Mouse (Mus musculus): ENCODE results near the gene Rtel1. TPM values are rescaled to one million over a fixed set of nuclear protein-coding genes. Genes with fewer than 3 reads are reported as not detected.

Rtel1 gene
- polyA plus RNA-seq (2012; rRNA removed) = 110 and 119 TPM in 2 replicates

- H3K27me3 ChIP-seq (ENCODE audit: control insufficient read depth, insufficient read depth, low read length) = peaks cover 4% of the 10 kb centered on the region; the same call in 1 of the 2 replicates
- H3K27ac ChIP-seq (ENCODE audit: control insufficient read depth, insufficient read depth, low read length) = peak within 1 kb of the TSS; percentile 52; the same call in 1 of the 2 replicates
- H3K4me3 ChIP-seq (ENCODE audit: control insufficient read depth, insufficient read depth, low read length) = peak within 1 kb of the TSS; percentile 96
- 4% methylated on average over 40 of the region's 40 CpGs for WGBS
- H3K4me1 ChIP-seq (replicated peaks; ENCODE audit: control insufficient read depth, insufficient read depth, low read length) = peaks cover 5% of the 10 kb centered on the region
- H3K36me3 ChIP-seq (ENCODE audit: control insufficient read depth, insufficient read depth, low read length) = peaks cover 3% of the 10 kb centered on the region; the same call in 1 of the 2 replicates
- peak; percentile 85 for DNase-seq
- TF ChIP-seq POLR2A (IDR thresholded peaks at IDR 0.05; ENCODE audit: control insufficient read depth, extremely low read depth, insufficient read depth, low read length, poor library complexity) = peak; percentile 38; the same call in 1 of the 2 replicates
- TF ChIP-seq CTCF (IDR thresholded peaks at IDR 0.05; ENCODE audit: borderline replicate concordance, control insufficient read depth, extremely low read depth, insufficient read depth, low read length, poor library complexity) = 0 out of 2 replicates have a peak, but pooled peaks have one; percentile 42
These were observed at the start of gene Rtel1 for GRCm38 (mm10) chr2:181319248-181320102. TSS of gene Rtel1 (plus strand) at chr2:181319739.

- TF ChIP-seq POLR2A (IDR thresholded peaks at IDR 0.05; ENCODE audit: control insufficient read depth, extremely low read depth, insufficient read depth, low read length, poor library complexity) (no peak), CTCF (IDR thresholded peaks at IDR 0.05; ENCODE audit: borderline replicate concordance, control insufficient read depth, extremely low read depth, insufficient read depth, low read length, poor library complexity) (no peak)
- Histone ChIP-seq H3K36me3 (ENCODE audit: control insufficient read depth, insufficient read depth, low read length) (peaks cover 57% of the 10 kb centered on the region), H3K27ac (ENCODE audit: control insufficient read depth, insufficient read depth, low read length) (no peak overlapping the region), H3K4me3 (ENCODE audit: control insufficient read depth, insufficient read depth, low read length) (no peak overlapping the region), H3K4me1 (replicated peaks; ENCODE audit: control insufficient read depth, insufficient read depth, low read length) (no peaks in the 10 kb centered on the region), H3K27me3 (ENCODE audit: control insufficient read depth, insufficient read depth, low read length) (no peaks in the 10 kb centered on the region)
- 98% methylated on average over 2 of the region's 2 CpGs for WGBS
- DNase-seq = no peak
These were observed 47.4 kb upstream of the Rtel1 start for GRCm38 (mm10) chr2:181272092-181272491.

GRCm38 (mm10) chr2:181273829-181274228, 45.7 kb upstream of the Rtel1 start:
- Histone ChIP-seq H3K4me1 (replicated peaks; ENCODE audit: control insufficient read depth, insufficient read depth, low read length) (no peaks in the 10 kb centered on the region), H3K27ac (ENCODE audit: control insufficient read depth, insufficient read depth, low read length) (no peak overlapping the region), H3K27me3 (ENCODE audit: control insufficient read depth, insufficient read depth, low read length) (no peaks in the 10 kb centered on the region), H3K36me3 (ENCODE audit: control insufficient read depth, insufficient read depth, low read length) (peaks cover 56% of the 10 kb centered on the region), H3K4me3 (ENCODE audit: control insufficient read depth, insufficient read depth, low read length) (no peak overlapping the region)
- 97% methylated on average over 2 of the region's 2 CpGs for WGBS
- TF ChIP-seq POLR2A (IDR thresholded peaks at IDR 0.05; ENCODE audit: control insufficient read depth, extremely low read depth, insufficient read depth, low read length, poor library complexity) (no peak), CTCF (IDR thresholded peaks at IDR 0.05; ENCODE audit: borderline replicate concordance, control insufficient read depth, extremely low read depth, insufficient read depth, low read length, poor library complexity) (no peak)
- no peak for DNase-seq

- 77% methylated on average over 4 of the region's 4 CpGs for WGBS
- no peak for DNase-seq
- peaks cover 54% of the 10 kb centered on the region for H3K36me3 ChIP-seq (ENCODE audit: control insufficient read depth, insufficient read depth, low read length)
- no peaks in the 10 kb centered on the region for H3K4me1 ChIP-seq (replicated peaks; ENCODE audit: control insufficient read depth, insufficient read depth, low read length)
- no peak for TF ChIP-seq CTCF (IDR thresholded peaks at IDR 0.05; ENCODE audit: borderline replicate concordance, control insufficient read depth, extremely low read depth, insufficient read depth, low read length, poor library complexity)
- no peak overlapping the region for H3K4me3 ChIP-seq (ENCODE audit: control insufficient read depth, insufficient read depth, low read length)
- H3K27ac ChIP-seq (ENCODE audit: control insufficient read depth, insufficient read depth, low read length) = no peak overlapping the region
- no peaks in the 10 kb centered on the region for H3K27me3 ChIP-seq (ENCODE audit: control insufficient read depth, insufficient read depth, low read length)
These were observed 44.9 kb upstream of the Rtel1 start for GRCm38 (mm10) chr2:181274639-181275038.

GRCm38 (mm10) chr2:181276766-181277165, 42.8 kb upstream of the Rtel1 start:
- DNase-seq = no peak
- Histone ChIP-seq H3K4me3 (ENCODE audit: control insufficient read depth, insufficient read depth, low read length) (no peak overlapping the region), H3K36me3 (ENCODE audit: control insufficient read depth, insufficient read depth, low read length) (peaks cover 39% of the 10 kb centered on the region), H3K27me3 (ENCODE audit: control insufficient read depth, insufficient read depth, low read length) (no peaks in the 10 kb centered on the region), H3K27ac (ENCODE audit: control insufficient read depth, insufficient read depth, low read length) (no peak overlapping the region), H3K4me1 (replicated peaks; ENCODE audit: control insufficient read depth, insufficient read depth, low read length) (no peaks in the 10 kb centered on the region)
- 83% methylated on average over 1 of the region's 1 CpGs for WGBS
- TF ChIP-seq POLR2A (IDR thresholded peaks at IDR 0.05; ENCODE audit: control insufficient read depth, extremely low read depth, insufficient read depth, low read length, poor library complexity) = no peak
- TF ChIP-seq CTCF (IDR thresholded peaks at IDR 0.05; ENCODE audit: borderline replicate concordance, control insufficient read depth, extremely low read depth, insufficient read depth, low read length, poor library complexity) = no peak

GRCm38 (mm10) chr2:181277866-181278265, 41.7 kb upstream of the Rtel1 start:
- TF ChIP-seq POLR2A (IDR thresholded peaks at IDR 0.05; ENCODE audit: control insufficient read depth, extremely low read depth, insufficient read depth, low read length, poor library complexity) (no peak), CTCF (IDR thresholded peaks at IDR 0.05; ENCODE audit: borderline replicate concordance, control insufficient read depth, extremely low read depth, insufficient read depth, low read length, poor library complexity) (no peak)
- 83% methylated on average over 3 of the region's 3 CpGs for WGBS
- Histone ChIP-seq H3K4me1 (replicated peaks; ENCODE audit: control insufficient read depth, insufficient read depth, low read length) (no peaks in the 10 kb centered on the region), H3K27ac (ENCODE audit: control insufficient read depth, insufficient read depth, low read length) (no peak overlapping the region), H3K27me3 (ENCODE audit: control insufficient read depth, insufficient read depth, low read length) (no peaks in the 10 kb centered on the region), H3K36me3 (ENCODE audit: control insufficient read depth, insufficient read depth, low read length) (peaks cover 36% of the 10 kb centered on the region), H3K4me3 (ENCODE audit: control insufficient read depth, insufficient read depth, low read length) (no peak overlapping the region)
- no peak for DNase-seq
